Mouse (Mus musculus) heart, embryonic 15.5 days (tissue): ENCODE measurements around the gene Crybg3. TPM values are rescaled to one million over a fixed set of nuclear protein-coding genes. Genes with fewer than 3 reads are reported as not detected.

Source experiments
- ATAC-seq: fragments of 200-750 bp; cut with Nextera tagmentation; replicated peaks from 2 replicates; pipeline ENCODE4 v1.8.0; 2017; ENCODE audit warnings: low read depth, moderate TSS enrichment; ENCODE audit not compliant: insufficient number of reproducible peaks, insufficient read depth, low FRiP score
- H3K27ac ChIP-seq: fragments of 300-500 bp; sonication (generic); 2 replicates; pipeline ENCODE4 v1.5.1; 2015; ENCODE audit warnings: mild to moderate bottlenecking, inconsistent platforms
- H3K27me3 ChIP-seq: fragments of 300-500 bp; sonication (generic); 2 replicates; pipeline ENCODE4 v1.6.1; 2015; ENCODE audit warnings: inconsistent platforms
- H3K36me3 ChIP-seq: fragments of 300-500 bp; sonication (generic); 2 replicates; pipeline ENCODE4 v1.6.1; 2015; ENCODE audit warnings: mild to moderate bottlenecking, inconsistent platforms
- H3K4me1 ChIP-seq: fragments of 300-500 bp; sonication (generic); replicated peaks from 2 replicates; pipeline ENCODE4 v1.6.1; 2015; ENCODE audit warnings: inconsistent platforms
- H3K4me2 ChIP-seq: fragments of 300-500 bp; sonication (generic); 2 replicates; pipeline ENCODE4 v1.6.1; 2015; ENCODE audit warnings: inconsistent platforms, mild to moderate bottlenecking, moderate library complexity
- H3K4me3 ChIP-seq: fragments of 300-500 bp; sonication (generic); 2 replicates; pipeline ENCODE4 v1.5.1; 2015; ENCODE audit warnings: mild to moderate bottlenecking, inconsistent platforms
- H3K9ac ChIP-seq: fragments of 300-500 bp; sonication (generic); 2 replicates; pipeline ENCODE4 v1.6.1; 2015; ENCODE audit warnings: mild to moderate bottlenecking, inconsistent platforms
- H3K9me3 ChIP-seq: fragments of 300-500 bp; sonication (generic); replicated peaks from 2 replicates; pipeline ENCODE4 v1.6.1; 2016; ENCODE audit warnings: inconsistent platforms
- WGBS: fragments of 180-500 bp; shearing (Covaris S2); methylation state at CpG from one replicate; pipeline ENCODE4 v1.1.7; 2015; ENCODE audit warnings: mixed read lengths; 5-methylcytosine and 5-hydroxymethylcytosine counted together
- polyA plus RNA-seq: library from polyadenylated mRNA; unstranded; fragments of >200 nt; fragmentation: Nextera tagmentation; extraction: Ambion mirVana; gene quantifications from 2 replicates; pipeline ENCODE4 v1.2.1, GENCODE M21; 2015

Gene Crybg3
- polyA plus RNA-seq, 1 experiment from 2014 or later: 10.6 TPM

- Histone ChIP-seq H3K4me3 (no peak overlapping the region), H3K9ac (no peak overlapping the region), H3K27ac (no peak overlapping the region), H3K9me3 (no peaks in the 10 kb centered on the region), H3K4me1 (no peaks in the 10 kb centered on the region), H3K27me3 (no peaks in the 10 kb centered on the region), H3K4me2 (no peak overlapping the region), H3K36me3 (no peaks in the 10 kb centered on the region)
- WGBS: 82% methylated on average over 5 of the region's 5 CpGs
- no peak for ATAC-seq
Measured at GRCm38 (mm10) chr16:59451813-59452212, 149.0 kb downstream of the Crybg3 start.

- H3K27ac ChIP-seq: no peak overlapping the region
- no peaks in the 10 kb centered on the region for H3K4me1 ChIP-seq
- H3K36me3 ChIP-seq: no peaks in the 10 kb centered on the region
- H3K9me3 ChIP-seq: no peaks in the 10 kb centered on the region
- no peak overlapping the region for H3K9ac ChIP-seq
- H3K4me2 ChIP-seq: no peak overlapping the region
- no peaks in the 10 kb centered on the region for H3K27me3 ChIP-seq
- H3K4me3 ChIP-seq: no peak overlapping the region
- no peak for ATAC-seq
Measured at GRCm38 (mm10) chr16:59449092-59449491, 151.7 kb downstream of the Crybg3 start.

GRCm38 (mm10) chr16:59448181-59448580 is 152.6 kb downstream of the Crybg3 start:
- no peaks in the 10 kb centered on the region for H3K27me3 ChIP-seq
- H3K27ac ChIP-seq: no peak overlapping the region
- H3K9ac ChIP-seq: no peak overlapping the region
- no peaks in the 10 kb centered on the region for H3K4me1 ChIP-seq
- H3K4me3 ChIP-seq: no peak overlapping the region
- no peak for ATAC-seq
- 61% methylated on average over 1 of the region's 1 CpGs for WGBS
- H3K4me2 ChIP-seq: no peak overlapping the region
- no peaks in the 10 kb centered on the region for H3K9me3 ChIP-seq
- H3K36me3 ChIP-seq: no peaks in the 10 kb centered on the region

GRCm38 (mm10) chr16:59444880-59445559 is 155.8 kb downstream of the Crybg3 start:
- H3K27ac ChIP-seq: no peak overlapping the region
- H3K36me3 ChIP-seq: no peaks in the 10 kb centered on the region
- no peak overlapping the region for H3K9ac ChIP-seq
- H3K4me2 ChIP-seq: no peak overlapping the region
- WGBS: 80% methylated on average over 7 of the region's 7 CpGs
- H3K9me3 ChIP-seq: no peaks in the 10 kb centered on the region
- no peak for ATAC-seq
- no peak overlapping the region for H3K4me3 ChIP-seq
- H3K4me1 ChIP-seq: no peaks in the 10 kb centered on the region
- H3K27me3 ChIP-seq: no peaks in the 10 kb centered on the region

Other genes starting within 250 kb of the Crybg3 start
- not detected in 2 replicates for gene Olfr209, start 237.0 kb downstream of the Crybg3 start, polyA plus RNA-seq
- gene Gabrr3, start 193.6 kb downstream of the Crybg3 start, polyA plus RNA-seq: not detected in 2 replicates
- gene Riox2, start 129.2 kb downstream of the Crybg3 start, polyA plus RNA-seq: 22.8 and 25.0 TPM in 2 replicates
- gene Arl6, start 38.4 kb upstream of the Crybg3 start, polyA plus RNA-seq: 19.2 and 22.2 TPM in 2 replicates